Mouse (Mus musculus) heart, postnatal 0 days (tissue): ENCODE results near the gene Rpl3. TPM values are rescaled to one million over a fixed set of nuclear protein-coding genes. Genes with fewer than 3 reads are reported as not detected.

Experiments
- ATAC-seq: fragments of 200-750 bp; cut with Nextera tagmentation; 2 replicates; pipeline ENCODE4 v1.8.0; 2017; ENCODE audit warnings: low read depth, moderate number of reproducible peaks, moderate library complexity; ENCODE audit not compliant: insufficient read depth
- DNase-seq: peaks from one replicate; pipeline ENCODE4 v3.0.0-alpha.2; 2016; ENCODE audit warnings: low spot score
- H3K27ac ChIP-seq: fragments of 300-500 bp; sonication (generic); 2 replicates; pipeline ENCODE4 v1.5.1; 2014; ENCODE audit warnings: low read depth, mild to moderate bottlenecking
- H3K27me3 ChIP-seq: fragments of 300-500 bp; sonication (generic); 2 replicates; pipeline ENCODE4 v1.6.1; 2014; ENCODE audit warnings: low read length, mixed read lengths; ENCODE audit not compliant: control insufficient read depth, insufficient read depth
- H3K36me3 ChIP-seq: fragments of 300-500 bp; sonication (generic); replicated peaks from 2 replicates; pipeline ENCODE4 v1.6.1; 2014; ENCODE audit warnings: low read length, mixed read lengths; ENCODE audit not compliant: control insufficient read depth, insufficient read depth
- H3K4me1 ChIP-seq: fragments of 300-500 bp; sonication (generic); 2 replicates; pipeline ENCODE4 v1.6.1; 2014; ENCODE audit warnings: antibody characterized with exemption; ENCODE audit not compliant: control insufficient read depth, insufficient read depth
- H3K4me2 ChIP-seq: fragments of 300-500 bp; sonication (generic); 2 replicates; pipeline ENCODE4 v1.6.1; 2014; ENCODE audit warnings: low read depth, mild to moderate bottlenecking, low read length, moderate library complexity
- H3K4me3 ChIP-seq: fragments of 300-500 bp; sonication (generic); 2 replicates; pipeline ENCODE4 v1.5.1; 2014; ENCODE audit warnings: low read depth, low read length
- H3K9ac ChIP-seq: fragments of 300-500 bp; sonication (generic); replicated peaks from 2 replicates; pipeline ENCODE4 v1.6.1; 2014; ENCODE audit warnings: low read depth, low read length, mixed read lengths
- H3K9me3 ChIP-seq: fragments of 300-500 bp; sonication (generic); replicated peaks from 2 replicates; pipeline ENCODE4 v1.6.1; 2016; ENCODE audit warnings: low read length; ENCODE audit not compliant: control insufficient read depth
- CTCF ChIP-seq: IDR thresholded peaks from 2 replicates; pipeline ENCODE4 v1.5.1; 2016; ENCODE audit warnings: antibody characterized with exemption, control low read depth, low read depth
- EP300 ChIP-seq: IDR thresholded peaks from 2 replicates; pipeline ENCODE4 v1.6.1; 2016; ENCODE audit warnings: antibody characterized with exemption, low read depth
- WGBS: fragments of 180-500 bp; shearing (Covaris S2); extraction: QIAGEN DNeasy Blood & Tissue Kit; methylation state at CpG from one replicate; pipeline ENCODE4 v1.1.7; 2014; 5-methylcytosine and 5-hydroxymethylcytosine counted together
- polyA plus RNA-seq: library from polyadenylated mRNA; unstranded; fragments of >200 nt; fragmentation: Nextera tagmentation; extraction: Ambion mirVana; gene quantifications from 2 replicates; pipeline ENCODE4 v1.2.1, GENCODE M21; 2015
- total RNA-seq: library from RNA; depleted of rRNA; stranded (reverse); fragments of >200 nt; gene quantifications from 2 replicates; pipeline ENCODE4 v1.2.3, GENCODE M21; 2014; ENCODE audit warnings: low replicate concordance

The Rpl3 gene
- total and polyA plus RNA-seq, 2 experiments from 2014 or later: 480 to 763 TPM

DNA sequence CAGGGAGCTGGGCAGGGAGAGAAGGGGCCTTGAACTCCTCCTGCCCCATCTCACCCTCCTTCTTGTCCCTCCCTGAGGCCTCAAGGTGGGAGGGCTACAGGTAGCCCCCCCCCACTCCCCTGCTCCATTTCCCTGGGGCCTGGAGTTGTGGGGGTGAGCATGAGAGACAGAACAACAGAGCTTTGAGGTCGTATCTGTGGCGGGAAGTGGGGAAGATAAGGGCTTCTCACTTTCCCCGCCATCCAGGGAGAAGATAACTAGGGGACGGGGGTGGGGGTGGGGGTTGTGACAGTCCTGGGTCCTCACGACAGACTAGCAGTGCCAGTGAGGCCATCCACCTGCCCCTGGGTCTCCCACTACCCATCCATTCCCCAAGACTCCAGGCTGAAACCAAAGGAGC is 43.7 kb downstream of the Rpl3 start:
- H3K4me1 ChIP-seq: peaks cover 22% of the 10 kb centered on the region
- H3K4me2 ChIP-seq: no peak overlapping the region
- no peaks in the 10 kb centered on the region for H3K27me3 ChIP-seq
- WGBS: 19% methylated on average over 5 of the region's 5 CpGs
- H3K36me3 ChIP-seq: no peaks in the 10 kb centered on the region
- no peaks in the 10 kb centered on the region for H3K9me3 ChIP-seq
- H3K27ac ChIP-seq: no peak overlapping the region
- H3K4me3 ChIP-seq: no peak overlapping the region
- ATAC-seq: no peak
- no peak for TF ChIP-seq CTCF
- TF ChIP-seq EP300: no peak
- H3K9ac ChIP-seq: no peak overlapping the region; the same call in 1 of the 2 replicates
- no peak for DNase-seq

DNA sequence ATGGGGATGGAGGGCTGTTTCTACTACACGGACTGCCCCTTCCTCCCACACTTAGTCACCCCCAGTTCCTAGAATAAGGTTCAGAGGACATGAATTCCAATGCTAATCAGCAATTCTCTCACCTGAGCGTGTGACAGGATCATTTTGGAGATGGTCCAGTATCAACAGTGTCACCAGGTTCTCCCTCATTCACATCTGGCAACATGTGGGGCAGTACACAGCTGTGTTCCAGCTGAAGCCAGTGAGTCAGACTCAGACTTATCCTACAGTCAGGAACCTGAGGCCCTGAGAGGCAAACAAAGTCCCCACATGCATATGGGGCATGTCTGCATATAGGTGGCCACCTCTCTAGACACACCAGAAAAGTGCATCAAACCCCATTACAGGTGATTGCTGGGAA is 44.4 kb downstream of the Rpl3 start:
- Histone ChIP-seq H3K36me3 (no peaks in the 10 kb centered on the region), H3K4me3 (no peak overlapping the region), H3K4me1 (peaks cover 22% of the 10 kb centered on the region), H3K4me2 (no peak overlapping the region), H3K27ac (no peak overlapping the region), H3K9ac (no peak overlapping the region), H3K9me3 (no peaks in the 10 kb centered on the region), H3K27me3 (no peaks in the 10 kb centered on the region)
- ATAC-seq: no peak
- TF ChIP-seq EP300 (no peak), CTCF (no peak)
- 66% methylated on average over 2 of the region's 2 CpGs for WGBS
- no peak for DNase-seq

DNA sequence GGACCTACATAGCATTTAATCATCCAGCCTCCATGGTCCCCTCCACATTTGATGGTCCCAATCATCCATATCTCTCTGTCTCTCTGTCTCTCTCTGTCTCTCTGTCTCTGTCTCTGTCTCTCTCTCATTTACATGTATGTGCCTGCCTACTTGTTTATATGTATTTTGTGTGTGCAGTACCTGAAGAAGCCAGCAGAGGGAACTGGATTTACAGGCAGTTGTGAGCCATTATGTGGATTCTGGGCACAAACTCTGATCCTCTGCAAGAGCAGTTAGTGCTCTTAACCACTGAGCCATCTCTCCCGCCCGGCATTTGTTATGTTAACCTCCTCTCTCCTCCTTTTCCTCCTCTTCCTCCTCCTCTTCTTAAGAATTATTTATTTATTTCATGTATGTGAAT is 45.9 kb downstream of the Rpl3 start:
- no peak overlapping the region for H3K9ac ChIP-seq
- no peak overlapping the region for H3K4me2 ChIP-seq
- H3K36me3 ChIP-seq: no peaks in the 10 kb centered on the region
- H3K9me3 ChIP-seq: no peaks in the 10 kb centered on the region
- peaks cover 22% of the 10 kb centered on the region for H3K4me1 ChIP-seq
- no peak overlapping the region for H3K27ac ChIP-seq
- no peak overlapping the region for H3K4me3 ChIP-seq
- H3K27me3 ChIP-seq: no peaks in the 10 kb centered on the region
- TF ChIP-seq EP300: no peak
- no peak for TF ChIP-seq CTCF
- WGBS: 100% methylated on average over 2 of the region's 2 CpGs
- no peak for DNase-seq
- ATAC-seq: no peak

GRCm38 (mm10) chr15:80044249-80044648 is 47.4 kb downstream of the Rpl3 start:
- H3K27ac ChIP-seq: no peak overlapping the region
- no peaks in the 10 kb centered on the region for H3K9me3 ChIP-seq
- ATAC-seq: no peak
- DNase-seq: no peak
- TF ChIP-seq CTCF: no peak
- TF ChIP-seq EP300: no peak
- H3K27me3 ChIP-seq: no peaks in the 10 kb centered on the region
- no peak overlapping the region for H3K9ac ChIP-seq
- no peak overlapping the region for H3K4me3 ChIP-seq
- peaks cover 21% of the 10 kb centered on the region for H3K4me1 ChIP-seq
- 90% methylated on average over 10 of the region's 10 CpGs for WGBS
- no peaks in the 10 kb centered on the region for H3K36me3 ChIP-seq
- H3K4me2 ChIP-seq: no peak overlapping the region

DNA sequence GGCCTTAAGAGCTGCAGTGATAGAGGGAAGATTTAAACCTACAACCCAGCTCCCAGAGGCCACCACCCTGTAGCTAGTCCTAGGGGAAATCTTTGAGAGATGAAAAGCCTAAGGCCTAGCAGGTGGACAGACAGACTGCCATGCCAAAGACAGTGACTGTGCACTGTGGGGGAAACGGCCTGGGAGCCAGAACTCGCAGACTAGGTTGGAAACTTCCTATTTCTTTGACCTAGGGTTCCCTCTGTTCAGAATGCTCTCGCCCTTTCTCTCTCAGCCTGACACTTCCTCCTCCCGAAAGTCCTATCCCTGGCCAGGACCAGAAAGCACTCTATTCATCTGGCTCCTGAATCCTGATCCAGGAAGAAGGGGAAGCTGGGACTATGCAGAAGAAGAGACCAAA is 49.5 kb downstream of the Rpl3 start:
- ATAC-seq: no peak
- H3K27ac ChIP-seq: peak overlapping the region; percentile 5; the same call in 1 of the 2 replicates
- 64% methylated on average over 4 of the region's 4 CpGs for WGBS

DNA sequence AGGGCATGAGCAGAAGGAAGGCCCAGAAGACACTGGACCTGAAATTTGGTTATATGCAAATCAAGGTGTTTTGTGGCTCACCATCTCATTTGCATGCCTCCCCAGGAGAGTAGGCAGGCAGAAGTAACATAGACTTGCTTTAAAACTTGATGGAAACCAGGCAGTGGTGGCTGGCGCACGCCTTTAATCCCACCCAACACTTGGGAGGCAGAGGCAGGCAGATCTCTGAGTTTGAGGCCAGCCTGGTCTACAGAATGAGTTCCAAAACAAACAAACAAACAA is 53.6 kb downstream of the Rpl3 start:
- H3K27ac ChIP-seq: peak overlapping the region; percentile 61
- TF ChIP-seq CTCF (no peak), EP300 (no peak)

More for the DNA sequence above, 49.5 kb downstream of the Rpl3 start:
- DNase-seq: no peak
- Histone ChIP-seq H3K4me3 (no peak overlapping the region), H3K4me1 (0 out of 2 replicates have a peak, but pooled peaks cover under 1% of the 10 kb centered on the region), H3K9me3 (no peaks in the 10 kb centered on the region), H3K9ac (no peak overlapping the region), H3K4me2 (no peak overlapping the region), H3K36me3 (no peaks in the 10 kb centered on the region), H3K27me3 (no peaks in the 10 kb centered on the region)
- TF ChIP-seq CTCF (no peak), EP300 (no peak)

More for the DNA sequence above, 53.6 kb downstream of the Rpl3 start:
- H3K9me3 ChIP-seq: no peaks in the 10 kb centered on the region
- H3K9ac ChIP-seq: no peak overlapping the region
- no peaks in the 10 kb centered on the region for H3K4me1 ChIP-seq
- H3K4me2 ChIP-seq: no peak overlapping the region
- ATAC-seq (no peak), DNase-seq (no peak)
- H3K27me3 ChIP-seq: no peaks in the 10 kb centered on the region
- H3K36me3 ChIP-seq: no peaks in the 10 kb centered on the region
- 83% methylated on average over 2 of the region's 2 CpGs for WGBS
- no peak overlapping the region for H3K4me3 ChIP-seq
